Mouse (Mus musculus): ENCODE measurements around the gene Ino80d. TPM values are rescaled to one million over a fixed set of nuclear protein-coding genes. Genes with fewer than 3 reads are reported as not detected.

The Ino80d gene
- polyA plus RNA-seq, 1 experiment from 2014 or later: 12.2 TPM

DNA sequence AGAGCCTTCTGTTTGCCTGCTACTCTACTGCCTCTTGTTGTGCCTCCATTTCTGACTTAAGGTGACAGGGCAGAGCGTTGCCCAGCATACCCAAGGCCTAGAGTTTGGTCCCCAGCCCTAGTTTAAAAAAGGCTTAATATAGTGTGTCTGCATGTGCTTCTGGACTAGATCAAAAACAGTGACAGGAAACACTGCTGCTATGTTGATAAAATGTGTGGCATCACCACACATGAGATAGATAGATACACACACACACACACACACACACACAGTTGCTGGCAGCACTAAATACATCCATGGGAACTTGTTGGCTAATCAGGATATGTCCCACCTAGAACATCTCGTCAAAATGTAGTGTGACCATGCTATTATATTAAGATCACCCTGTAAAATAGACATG, 5.9 kb upstream of the Ino80d start:
- Histone ChIP-seq H3K27me3 (no peaks in the 10 kb centered on the region), H3K4me1 (replicated peaks) (peaks cover 18% of the 10 kb centered on the region), H3K36me3 (peaks cover 56% of the 10 kb centered on the region), H3K9ac (replicated peaks) (no peak overlapping the region), H3K27ac (no peak overlapping the region), H3K4me3 (replicated peaks) (no peak overlapping the region), H3K9me3 (no peaks in the 10 kb centered on the region), H3K4me2 (replicated peaks) (no peak overlapping the region)
- ATAC-seq: no peak
- 95% methylated on average over 2 of the region's 2 CpGs for WGBS

GRCm38 (mm10) chr1:63119675-63120074, 5.2 kb upstream of the Ino80d start:
- Histone ChIP-seq H3K4me2 (replicated peaks) (no peak overlapping the region), H3K36me3 (peaks cover 54% of the 10 kb centered on the region), H3K4me3 (replicated peaks) (no peak overlapping the region), H3K4me1 (replicated peaks) (peaks cover 22% of the 10 kb centered on the region), H3K27ac (no peak overlapping the region), H3K27me3 (no peaks in the 10 kb centered on the region), H3K9me3 (no peaks in the 10 kb centered on the region), H3K9ac (replicated peaks) (no peak overlapping the region)
- 97% methylated on average over 4 of the region's 4 CpGs for WGBS
- ATAC-seq: no peak

GRCm38 (mm10) chr1:63115540-63115939, 1.1 kb upstream of the Ino80d start:
- peak overlapping the region; percentile 95 for H3K4me3 ChIP-seq (replicated peaks)
- H3K27me3 ChIP-seq: no peaks in the 10 kb centered on the region
- 60% methylated on average over 3 of the region's 3 CpGs for WGBS
- peak overlapping the region; percentile 98; the same call in 1 of the 2 replicates for H3K27ac ChIP-seq
- ATAC-seq: no peak
- peak overlapping the region; percentile 99 for H3K9ac ChIP-seq (replicated peaks)
- H3K36me3 ChIP-seq: peaks cover 22% of the 10 kb centered on the region
- H3K4me1 ChIP-seq (replicated peaks): peaks cover 38% of the 10 kb centered on the region
- no peaks in the 10 kb centered on the region for H3K9me3 ChIP-seq
- peak overlapping the region; percentile 86 for H3K4me2 ChIP-seq (replicated peaks)

DNA sequence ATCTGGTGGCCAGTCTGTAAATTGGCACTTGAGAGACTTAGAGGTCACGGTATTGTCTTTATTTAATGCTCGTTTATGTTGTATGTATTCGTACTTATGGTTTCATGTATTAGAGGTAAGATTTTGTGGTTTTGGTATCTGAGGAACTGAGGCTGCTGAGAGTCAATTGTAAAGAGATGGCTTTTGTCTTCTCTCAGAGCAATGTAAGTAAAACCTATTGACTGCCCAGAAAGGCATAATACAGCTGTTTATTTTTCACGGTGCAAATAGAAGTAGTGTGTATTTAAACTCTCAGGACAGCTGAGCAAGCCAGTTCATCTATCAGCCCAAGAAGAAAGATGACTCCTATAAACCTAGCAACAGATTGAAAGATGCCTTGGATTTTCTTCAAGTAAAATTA, 629 bp upstream of the Ino80d start:
- H3K4me1 ChIP-seq (replicated peaks): peaks cover 42% of the 10 kb centered on the region
- peak overlapping the region; percentile 86 for H3K4me2 ChIP-seq (replicated peaks)
- peak overlapping the region; percentile 98 for H3K27ac ChIP-seq
- peak overlapping the region; percentile 99 for H3K9ac ChIP-seq (replicated peaks)
- no peaks in the 10 kb centered on the region for H3K9me3 ChIP-seq
- H3K4me3 ChIP-seq (replicated peaks): peak overlapping the region; percentile 95
- peaks cover 17% of the 10 kb centered on the region for H3K36me3 ChIP-seq
- no peak for ATAC-seq
- 14% methylated on average over 4 of the region's 4 CpGs for WGBS
- H3K27me3 ChIP-seq: no peaks in the 10 kb centered on the region

GRCm38 (mm10) chr1:63113274-63114135, 962 bp downstream of the Ino80d start:
- Histone ChIP-seq H3K27me3 (no peaks in the 10 kb centered on the region), H3K9me3 (no peaks in the 10 kb centered on the region), H3K9ac (replicated peaks) (peak overlapping the region; percentile 99), H3K36me3 (0 out of 2 replicates have a peak, but pooled peaks cover 6% of the 10 kb centered on the region), H3K4me3 (replicated peaks) (peak overlapping the region; percentile 95), H3K4me1 (replicated peaks) (peaks cover 49% of the 10 kb centered on the region), H3K27ac (peak overlapping the region; percentile 98), H3K4me2 (replicated peaks) (peak overlapping the region; percentile 86)
- ATAC-seq: peak; percentile 57
- WGBS: 2% methylated on average over 55 of the region's 92 CpGs

DNA sequence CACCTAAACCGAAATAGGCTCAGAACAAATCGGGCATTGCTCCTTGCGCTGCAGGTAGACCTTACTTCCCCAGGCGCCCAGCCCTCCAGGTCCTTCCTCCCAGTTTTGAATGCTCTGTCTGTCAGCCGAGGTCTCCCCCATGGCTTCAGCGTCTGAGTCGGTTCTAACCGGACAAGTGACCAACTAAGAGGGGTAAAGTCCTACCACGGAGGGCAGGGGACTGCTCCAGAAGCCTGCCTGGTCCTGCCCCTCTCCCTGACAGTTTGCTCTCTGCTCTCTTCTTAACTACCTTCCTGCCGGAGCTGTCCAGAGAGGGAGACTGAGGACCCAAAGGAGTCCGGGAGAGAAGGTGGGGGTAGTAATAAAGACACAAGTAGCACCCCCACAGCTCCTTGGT, 1.6 kb downstream of the Ino80d start:
- peak; percentile 25; the same call in 1 of the 2 replicates for ATAC-seq
- no peaks in the 10 kb centered on the region for H3K27me3 ChIP-seq
- peak overlapping the region; percentile 99 for H3K9ac ChIP-seq (replicated peaks)
- H3K4me3 ChIP-seq (replicated peaks): peak overlapping the region; percentile 95
- H3K9me3 ChIP-seq: no peaks in the 10 kb centered on the region
- WGBS: 7% methylated on average over 11 of the region's 11 CpGs
- H3K4me1 ChIP-seq (replicated peaks): peaks cover 49% of the 10 kb centered on the region
- peak overlapping the region; percentile 86 for H3K4me2 ChIP-seq (replicated peaks)
- H3K36me3 ChIP-seq: no peaks in the 10 kb centered on the region
- H3K27ac ChIP-seq: peak overlapping the region; percentile 98

DNA sequence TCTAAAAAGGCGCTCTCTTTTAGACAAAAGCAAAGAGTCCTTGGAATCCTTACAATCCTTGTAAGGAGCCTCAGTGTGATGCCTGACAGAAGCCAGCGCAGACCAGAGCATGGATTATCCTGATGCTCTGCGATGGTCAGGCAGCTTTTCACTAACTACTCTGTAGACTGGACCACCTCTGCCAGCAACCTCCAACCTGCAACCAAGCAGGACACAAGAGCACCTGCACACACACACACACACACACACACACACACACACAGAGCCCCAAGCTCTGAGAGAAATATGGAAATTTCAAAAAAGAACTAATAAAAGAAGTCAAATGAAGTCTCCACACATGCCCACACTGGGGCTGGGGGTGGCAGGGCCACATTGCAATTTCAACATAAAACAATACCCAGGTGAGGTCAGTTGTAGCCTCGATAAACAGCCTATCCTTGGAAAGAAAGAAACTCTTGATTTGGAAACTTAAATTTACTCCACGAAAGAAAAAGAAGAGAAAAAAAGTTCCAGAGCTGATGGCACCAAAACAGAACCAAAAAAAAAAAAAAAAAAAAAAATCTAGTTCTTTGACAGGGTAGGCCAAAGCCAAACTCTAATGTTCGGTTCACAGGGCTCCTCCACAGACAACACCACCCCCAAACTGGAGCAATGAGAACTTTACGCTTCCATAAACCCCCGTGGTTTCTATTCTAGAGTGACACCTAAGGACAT, 2.2 kb downstream of the Ino80d start:
- no peak for ATAC-seq
- Histone ChIP-seq H3K4me3 (replicated peaks) (peak overlapping the region; percentile 95), H3K4me2 (replicated peaks) (peak overlapping the region; percentile 86), H3K4me1 (replicated peaks) (peaks cover 49% of the 10 kb centered on the region), H3K9me3 (no peaks in the 10 kb centered on the region), H3K9ac (replicated peaks) (peak overlapping the region; percentile 99), H3K27me3 (no peaks in the 10 kb centered on the region), H3K27ac (peak overlapping the region; percentile 98; the same call in 1 of the 2 replicates), H3K36me3 (no peaks in the 10 kb centered on the region)
- WGBS: 33% methylated on average over 8 of the region's 8 CpGs

GRCm38 (mm10) chr1:63110536-63111285, 3.8 kb downstream of the Ino80d start:
- no peak for ATAC-seq
- H3K27ac ChIP-seq: peak overlapping the region; percentile 52
- H3K4me1 ChIP-seq (replicated peaks): peaks cover 34% of the 10 kb centered on the region
- H3K9me3 ChIP-seq: no peaks in the 10 kb centered on the region
- no peak overlapping the region for H3K4me3 ChIP-seq (replicated peaks)
- WGBS: 46% methylated on average over 7 of the region's 7 CpGs
- H3K4me2 ChIP-seq (replicated peaks): 0 out of 2 replicates have a peak overlapping the region, but pooled peaks have one; percentile 1
- H3K36me3 ChIP-seq: no peaks in the 10 kb centered on the region
- H3K27me3 ChIP-seq: no peaks in the 10 kb centered on the region
- peak overlapping the region; percentile 46; the same call in 1 of the 2 replicates for H3K9ac ChIP-seq (replicated peaks)

DNA sequence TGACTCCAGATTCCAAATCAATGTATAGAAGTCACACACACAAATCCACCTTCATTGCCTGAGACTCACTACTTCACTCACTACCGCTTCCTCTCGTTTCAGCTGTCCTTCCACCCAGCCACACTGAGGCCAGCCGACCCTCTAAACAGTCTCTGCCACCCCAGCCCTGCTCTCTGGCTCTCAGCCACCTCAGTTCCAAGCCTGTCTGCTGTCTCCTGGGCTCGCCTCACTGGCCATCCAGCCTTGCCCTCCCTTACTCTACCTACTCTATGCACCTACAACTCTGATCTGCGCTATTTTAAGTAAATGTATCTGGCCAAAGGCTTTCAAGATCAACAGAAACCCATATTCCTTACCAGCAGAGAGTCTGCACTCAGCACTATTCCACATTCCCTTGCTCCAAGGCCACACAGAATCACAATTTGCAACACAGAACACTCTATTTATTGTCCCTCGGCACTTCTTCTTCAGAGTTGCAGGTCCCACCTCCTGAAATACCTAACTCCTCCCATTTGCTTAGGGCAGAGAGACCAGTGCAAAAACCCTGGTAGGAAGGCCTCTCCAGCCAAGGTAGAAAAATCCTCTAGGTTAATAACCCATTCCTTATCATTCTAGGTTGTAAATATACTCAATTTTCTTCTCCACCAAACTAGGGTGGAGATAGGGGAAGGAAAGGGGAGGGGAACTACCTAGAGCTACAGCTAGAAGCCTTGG, 6.7 kb downstream of the Ino80d start:
- H3K27ac ChIP-seq: no peak overlapping the region
- ATAC-seq: no peak
- WGBS: 83% methylated on average over 6 of the region's 6 CpGs
- H3K4me3 ChIP-seq (replicated peaks): no peak overlapping the region
- H3K9ac ChIP-seq (replicated peaks): no peak overlapping the region
- no peaks in the 10 kb centered on the region for H3K9me3 ChIP-seq
- peaks cover 18% of the 10 kb centered on the region for H3K36me3 ChIP-seq
- H3K4me2 ChIP-seq (replicated peaks): no peak overlapping the region
- no peaks in the 10 kb centered on the region for H3K27me3 ChIP-seq
- H3K4me1 ChIP-seq (replicated peaks): peaks cover 23% of the 10 kb centered on the region

GRCm38 (mm10) chr1:63102758-63103451, 11.6 kb downstream of the Ino80d start:
- no peak for ATAC-seq

DNA sequence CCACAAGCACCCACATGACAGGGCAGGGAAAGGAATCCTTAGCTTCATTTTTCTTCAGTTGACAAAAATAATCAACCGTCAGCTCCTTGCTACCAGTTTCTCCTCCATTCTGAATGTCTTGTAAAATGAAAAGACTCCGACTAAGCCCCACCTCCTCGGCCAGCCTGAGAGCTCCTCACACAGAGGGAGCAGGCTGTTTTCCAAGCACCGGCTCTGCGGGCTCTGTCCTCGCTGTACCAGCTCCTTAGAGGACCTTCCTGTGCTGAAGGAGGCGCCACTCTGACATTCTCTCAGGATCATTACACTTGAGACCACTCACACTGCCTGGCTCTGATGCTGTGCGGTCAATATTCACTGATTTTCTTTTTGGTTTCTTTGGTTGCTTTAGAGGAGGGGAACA, 14.3 kb downstream of the Ino80d start:
- no peaks in the 10 kb centered on the region for H3K27me3 ChIP-seq
- peaks cover 76% of the 10 kb centered on the region for H3K36me3 ChIP-seq
- H3K9ac ChIP-seq (replicated peaks): no peak overlapping the region
- no peaks in the 10 kb centered on the region for H3K9me3 ChIP-seq
- H3K4me3 ChIP-seq (replicated peaks): no peak overlapping the region
- no peak for ATAC-seq
- no peaks in the 10 kb centered on the region for H3K4me1 ChIP-seq (replicated peaks)
- no peak overlapping the region for H3K27ac ChIP-seq
- WGBS: 94% methylated on average over 8 of the region's 8 CpGs
- H3K4me2 ChIP-seq (replicated peaks): no peak overlapping the region

More at GRCm38 (mm10) chr1:63102758-63103451, 11.6 kb downstream of the Ino80d start:
- Histone ChIP-seq H3K36me3 (peaks cover 57% of the 10 kb centered on the region), H3K4me3 (replicated peaks) (no peak overlapping the region), H3K27me3 (no peaks in the 10 kb centered on the region), H3K4me1 (replicated peaks) (no peaks in the 10 kb centered on the region), H3K9me3 (no peaks in the 10 kb centered on the region), H3K9ac (replicated peaks) (no peak overlapping the region), H3K4me2 (replicated peaks) (no peak overlapping the region), H3K27ac (no peak overlapping the region)
- 94% methylated on average over 12 of the region's 12 CpGs for WGBS
